Mouse (Mus musculus) stomach, postnatal 0 days (tissue): ENCODE data around the gene Alox5.

Experiments
- CTCF ChIP-seq: IDR thresholded peaks from 2 replicates; pipeline ENCODE4 v1.5.1; 2016; ENCODE audit warnings: antibody characterized with exemption, low read depth, mild to moderate bottlenecking, moderate library complexity
- EP300 ChIP-seq: optimal IDR thresholded peaks from 2 replicates; pipeline ENCODE3; 2016; ENCODE audit warnings: antibody characterized with exemption

GRCm38 (mm10) chr6:116410436-116410835 lies 50.5 kb downstream of the Alox5 start:
- no peak for TF ChIP-seq CTCF
- no peak for TF ChIP-seq EP300
